Mouse (Mus musculus): ENCODE measurements around the gene Fpr1. TPM values are rescaled to one million over a fixed set of nuclear protein-coding genes. Genes with fewer than 3 reads are reported as not detected.
"Not testable (repeated sequence)": the region's sequence is repeated elsewhere in the genome, so short reads cannot be mapped to it uniquely, and the experiment has no call there.

Fpr1 gene
- polyA plus RNA-seq (2015; fragmentation: Nextera tagmentation; extraction: Ambion mirVana): 0.29 and 0.60 TPM in 2 replicates

GRCm38 (mm10) chr17:17883840-17884239 is at the start of gene Fpr1:
Gene Fpr1 (minus strand): TSS chr17:17883940.
- Histone ChIP-seq H3K36me3 (ENCODE audit: control insufficient read depth, insufficient read depth, low read length) (no peaks in the 10 kb centered on the region), H3K4me3 (ENCODE audit: low read length) (no peak within 1 kb of the TSS), H3K27me3 (replicated peaks; ENCODE audit: control insufficient read depth, insufficient read depth, low read length) (no peaks in the 10 kb centered on the region), H3K4me1 (ENCODE audit: control insufficient read depth, insufficient read depth, low read length) (no peaks in the 10 kb centered on the region), H3K9me3 (ENCODE audit: control insufficient read depth, low read length) (no peaks in the 10 kb centered on the region), H3K27ac (ENCODE audit: low read length) (no peak within 1 kb of the TSS), H3K4me2 (ENCODE audit: low read depth, low read length) (no peak within 1 kb of the TSS), H3K9ac (ENCODE audit: low read depth, low read length) (no peak within 1 kb of the TSS)
- ATAC-seq: no peak
- 68% methylated on average over 1 of the region's 1 CpGs for WGBS

DNA sequence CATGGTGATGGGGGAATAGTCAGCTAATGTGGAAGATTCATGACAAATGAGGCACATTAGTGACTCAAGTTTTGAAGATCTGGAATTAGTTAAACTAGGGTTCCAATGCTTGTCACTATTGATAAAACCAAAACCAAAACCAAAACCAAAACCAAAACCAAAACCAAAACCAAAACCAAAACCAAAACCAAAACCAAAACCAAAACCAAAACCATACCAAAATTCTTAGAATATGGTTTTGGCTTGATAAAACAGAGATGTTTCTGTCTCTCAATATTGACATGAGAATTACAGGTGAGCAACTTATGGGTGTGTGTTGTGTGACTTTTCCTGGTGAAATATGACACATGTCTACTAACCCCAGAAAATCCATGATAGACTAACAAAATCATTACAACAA is 34.0 kb upstream of the Fpr1 start:
- no peak overlapping the region for H3K4me3 ChIP-seq (ENCODE audit: low read length)
- no peak overlapping the region for H3K4me2 ChIP-seq (ENCODE audit: low read depth, low read length)
- no peaks in the 10 kb centered on the region for H3K27me3 ChIP-seq (replicated peaks; ENCODE audit: control insufficient read depth, insufficient read depth, low read length)
- H3K4me1 ChIP-seq (ENCODE audit: control insufficient read depth, insufficient read depth, low read length): no peaks in the 10 kb centered on the region
- H3K9ac ChIP-seq (ENCODE audit: low read depth, low read length): no peak overlapping the region
- ATAC-seq: no peak
- H3K27ac ChIP-seq (ENCODE audit: low read length): no peak overlapping the region
- H3K9me3 ChIP-seq (ENCODE audit: control insufficient read depth, low read length): no peaks in the 10 kb centered on the region
- H3K36me3 ChIP-seq (ENCODE audit: control insufficient read depth, insufficient read depth, low read length): no peaks in the 10 kb centered on the region

DNA sequence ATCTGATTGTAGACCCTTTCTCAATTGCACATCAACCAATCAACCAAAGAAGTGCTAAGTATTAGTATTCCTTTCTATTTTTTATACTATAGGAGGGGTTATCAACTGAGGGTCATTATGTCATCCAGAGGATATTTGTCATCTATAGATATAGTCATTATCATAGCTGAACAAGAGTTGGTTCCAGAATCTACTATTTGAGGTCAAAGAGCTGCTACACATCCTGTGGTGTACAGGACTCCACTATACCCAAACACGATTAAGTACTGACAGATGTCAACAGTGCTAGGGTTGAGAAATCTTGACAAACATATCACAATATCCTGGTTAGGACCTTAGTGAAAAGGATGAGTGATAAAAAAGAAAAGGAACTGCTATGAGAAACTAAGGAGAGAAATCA is 33.6 kb upstream of the Fpr1 start:
- H3K27ac ChIP-seq (ENCODE audit: low read length): no peak overlapping the region
- H3K4me3 ChIP-seq (ENCODE audit: low read length): no peak overlapping the region
- ATAC-seq: no peak
- no peaks in the 10 kb centered on the region for H3K9me3 ChIP-seq (ENCODE audit: control insufficient read depth, low read length)
- no peaks in the 10 kb centered on the region for H3K36me3 ChIP-seq (ENCODE audit: control insufficient read depth, insufficient read depth, low read length)
- 91% methylated on average over 1 of the region's 1 CpGs for WGBS
- H3K9ac ChIP-seq (ENCODE audit: low read depth, low read length): no peak overlapping the region
- H3K4me2 ChIP-seq (ENCODE audit: low read depth, low read length): no peak overlapping the region
- no peaks in the 10 kb centered on the region for H3K4me1 ChIP-seq (ENCODE audit: control insufficient read depth, insufficient read depth, low read length)
- no peaks in the 10 kb centered on the region for H3K27me3 ChIP-seq (replicated peaks; ENCODE audit: control insufficient read depth, insufficient read depth, low read length)

GRCm38 (mm10) chr17:17912618-17913017 is 28.9 kb upstream of the Fpr1 start:
- H3K4me3 ChIP-seq (ENCODE audit: low read length); H3K4me1 ChIP-seq (ENCODE audit: control insufficient read depth, insufficient read depth, low read length); H3K36me3 ChIP-seq (ENCODE audit: control insufficient read depth, insufficient read depth, low read length); ATAC-seq; H3K9ac ChIP-seq (ENCODE audit: low read depth, low read length); H3K9me3 ChIP-seq (ENCODE audit: control insufficient read depth, low read length); H3K4me2 ChIP-seq (ENCODE audit: low read depth, low read length); H3K27me3 ChIP-seq (replicated peaks; ENCODE audit: control insufficient read depth, insufficient read depth, low read length); H3K27ac ChIP-seq (ENCODE audit: low read length): not testable (repeated sequence)
- 90% methylated on average over 8 of the region's 8 CpGs for WGBS

DNA sequence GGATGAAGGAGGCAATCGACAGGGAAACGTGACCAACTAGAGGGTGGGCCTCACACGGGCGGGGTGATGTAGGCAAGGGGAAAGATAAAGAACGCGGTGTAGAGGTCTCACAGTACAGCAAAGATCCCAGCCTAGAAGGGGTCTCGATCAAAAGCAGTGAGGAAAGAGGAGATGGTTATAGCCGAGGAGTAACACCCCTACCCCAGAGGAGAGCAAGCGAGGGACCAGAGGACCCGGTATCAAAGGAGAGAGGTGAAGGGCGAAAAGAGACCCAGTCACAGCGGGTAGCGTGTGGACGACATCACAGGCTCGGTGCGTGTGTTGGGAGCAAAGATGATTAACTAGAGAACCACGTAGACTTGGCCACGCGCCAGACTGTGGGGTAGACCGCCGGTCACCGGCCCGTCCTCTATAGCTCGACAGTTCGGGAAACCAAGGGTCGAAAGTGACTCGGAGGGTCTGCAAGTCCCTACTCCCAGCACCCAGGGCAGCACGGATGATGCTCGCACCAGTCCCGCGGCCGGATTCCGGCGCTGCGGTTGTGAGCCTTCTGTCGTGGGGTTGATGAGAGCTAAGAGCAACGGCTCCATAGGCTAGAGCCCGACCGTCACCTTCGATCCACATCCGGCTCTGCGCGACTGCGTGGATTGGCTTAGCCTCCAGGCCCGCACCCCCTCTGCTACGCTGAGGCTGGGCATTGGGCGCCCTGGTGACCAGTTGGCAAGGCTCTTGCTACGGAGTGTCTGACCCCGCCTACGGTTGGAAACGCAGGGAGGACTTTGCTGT is 26.1 kb upstream of the Fpr1 start:
- ATAC-seq: peak; percentile 100
- WGBS: 11% methylated on average over 51 of the region's 51 CpGs
- Histone ChIP-seq H3K9ac (ENCODE audit: low read depth, low read length) (peak overlapping the region; percentile 72), H3K27ac (ENCODE audit: low read length) (no peak overlapping the region; the same call in 1 of the 2 replicates), H3K9me3 (ENCODE audit: control insufficient read depth, low read length) (no peaks in the 10 kb centered on the region), H3K27me3 (replicated peaks; ENCODE audit: control insufficient read depth, insufficient read depth, low read length) (no peaks in the 10 kb centered on the region), H3K4me3 (ENCODE audit: low read length) (peak overlapping the region; percentile 59), H3K4me1 (ENCODE audit: control insufficient read depth, insufficient read depth, low read length) (no peaks in the 10 kb centered on the region), H3K36me3 (ENCODE audit: control insufficient read depth, insufficient read depth, low read length) (no peaks in the 10 kb centered on the region), H3K4me2 (ENCODE audit: low read depth, low read length) (peak overlapping the region; percentile 82)

GRCm38 (mm10) chr17:17900768-17901167 is 17.0 kb upstream of the Fpr1 start:
- H3K9ac ChIP-seq (ENCODE audit: low read depth, low read length): no peak overlapping the region
- H3K27me3 ChIP-seq (replicated peaks; ENCODE audit: control insufficient read depth, insufficient read depth, low read length): no peaks in the 10 kb centered on the region
- no peak overlapping the region for H3K27ac ChIP-seq (ENCODE audit: low read length)
- no peak overlapping the region for H3K4me3 ChIP-seq (ENCODE audit: low read length)
- WGBS: 83% methylated on average over 1 of the region's 1 CpGs
- ATAC-seq: no peak
- no peaks in the 10 kb centered on the region for H3K36me3 ChIP-seq (ENCODE audit: control insufficient read depth, insufficient read depth, low read length)
- no peaks in the 10 kb centered on the region for H3K9me3 ChIP-seq (ENCODE audit: control insufficient read depth, low read length)
- H3K4me2 ChIP-seq (ENCODE audit: low read depth, low read length): no peak overlapping the region
- no peaks in the 10 kb centered on the region for H3K4me1 ChIP-seq (ENCODE audit: control insufficient read depth, insufficient read depth, low read length)

DNA sequence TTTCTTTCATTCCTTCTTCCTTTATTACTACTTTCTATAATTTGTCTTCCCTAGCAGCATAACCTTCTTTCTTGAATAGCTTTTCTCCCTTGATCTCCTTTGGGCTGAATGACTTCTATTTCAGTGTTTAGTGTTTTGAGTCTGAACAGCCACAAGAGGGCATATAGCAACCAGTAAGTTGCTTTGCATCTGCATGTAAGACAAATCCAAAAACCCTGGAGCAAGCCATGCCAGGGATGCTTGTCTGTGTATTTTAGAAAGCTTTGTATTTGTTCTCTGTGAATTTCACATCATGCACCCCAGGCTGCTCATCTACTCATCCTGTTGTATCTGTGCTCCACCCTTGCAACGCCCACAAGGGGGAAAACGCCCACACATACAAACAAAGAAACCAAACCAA is 15.5 kb upstream of the Fpr1 start:
- H3K27me3 ChIP-seq (replicated peaks; ENCODE audit: control insufficient read depth, insufficient read depth, low read length): no peaks in the 10 kb centered on the region
- no peaks in the 10 kb centered on the region for H3K9me3 ChIP-seq (ENCODE audit: control insufficient read depth, low read length)
- H3K36me3 ChIP-seq (ENCODE audit: control insufficient read depth, insufficient read depth, low read length): no peaks in the 10 kb centered on the region
- H3K4me3 ChIP-seq (ENCODE audit: low read length): no peak overlapping the region
- ATAC-seq: no peak
- WGBS: 79% methylated on average over 2 of the region's 2 CpGs
- no peak overlapping the region for H3K4me2 ChIP-seq (ENCODE audit: low read depth, low read length)
- no peak overlapping the region for H3K27ac ChIP-seq (ENCODE audit: low read length)
- H3K4me1 ChIP-seq (ENCODE audit: control insufficient read depth, insufficient read depth, low read length): no peaks in the 10 kb centered on the region
- H3K9ac ChIP-seq (ENCODE audit: low read depth, low read length): no peak overlapping the region

DNA sequence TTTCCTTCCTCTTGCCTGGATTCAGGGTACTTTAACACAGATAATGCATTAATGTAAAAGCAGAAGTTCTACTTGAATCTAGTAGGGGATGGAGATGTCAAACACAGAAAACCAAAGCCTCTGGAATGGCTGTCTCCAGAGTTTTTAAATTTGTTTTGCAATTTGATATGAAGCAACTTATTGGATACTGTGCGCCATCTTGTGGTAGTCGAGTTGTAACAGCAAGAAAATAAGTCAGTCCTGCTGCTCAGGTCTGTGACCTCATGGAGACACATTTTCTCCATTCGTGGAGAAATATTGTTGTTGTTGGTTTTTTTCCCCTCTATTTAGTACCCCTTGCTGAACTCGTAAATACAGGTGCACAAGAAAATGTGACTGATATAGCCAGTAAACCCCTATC is 12.3 kb upstream of the Fpr1 start:
- Histone ChIP-seq H3K36me3 (ENCODE audit: control insufficient read depth, insufficient read depth, low read length) (no peaks in the 10 kb centered on the region), H3K27ac (ENCODE audit: low read length) (no peak overlapping the region), H3K4me2 (ENCODE audit: low read depth, low read length) (no peak overlapping the region), H3K4me1 (ENCODE audit: control insufficient read depth, insufficient read depth, low read length) (no peaks in the 10 kb centered on the region), H3K4me3 (ENCODE audit: low read length) (no peak overlapping the region), H3K27me3 (replicated peaks; ENCODE audit: control insufficient read depth, insufficient read depth, low read length) (no peaks in the 10 kb centered on the region), H3K9ac (ENCODE audit: low read depth, low read length) (no peak overlapping the region), H3K9me3 (ENCODE audit: control insufficient read depth, low read length) (no peaks in the 10 kb centered on the region)
- 5% methylated on average over 4 of the region's 4 CpGs for WGBS
- ATAC-seq: no peak

DNA sequence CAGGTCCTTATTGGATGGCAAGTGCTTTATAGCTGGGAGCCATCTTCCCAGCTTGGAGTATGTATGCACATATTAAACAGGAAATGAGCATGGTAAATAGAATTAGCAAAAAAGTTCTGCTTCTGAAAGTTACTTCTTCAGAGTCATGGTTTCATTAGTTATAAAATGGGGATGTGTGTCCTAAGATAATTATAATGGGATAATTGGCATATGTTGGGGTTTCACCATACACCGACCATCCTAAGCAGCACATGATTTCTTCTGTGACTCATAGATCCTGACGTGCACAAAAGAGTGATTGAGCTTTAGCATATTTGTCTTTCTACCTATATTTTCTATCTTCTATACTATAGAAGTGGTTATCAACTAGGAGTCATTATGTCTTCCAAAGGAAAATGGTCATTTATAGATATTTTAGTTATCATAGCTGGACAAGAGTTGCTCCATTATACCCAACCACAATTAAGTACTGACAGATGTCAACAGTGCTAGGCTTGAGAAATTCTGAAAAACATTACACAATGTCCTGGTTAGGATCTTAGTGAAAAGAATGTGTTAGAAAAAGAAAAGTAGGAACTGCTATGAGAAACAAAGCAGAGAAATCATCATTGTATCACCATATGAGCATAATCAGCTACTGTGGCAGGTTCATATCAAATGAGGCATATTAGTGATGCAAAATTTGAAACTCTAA is 6.1 kb upstream of the Fpr1 start:
- H3K27me3 ChIP-seq (replicated peaks; ENCODE audit: control insufficient read depth, insufficient read depth, low read length): no peaks in the 10 kb centered on the region
- no peak overlapping the region for H3K27ac ChIP-seq (ENCODE audit: low read length)
- H3K9me3 ChIP-seq (ENCODE audit: control insufficient read depth, low read length): no peaks in the 10 kb centered on the region
- ATAC-seq: no peak
- no peak overlapping the region for H3K4me3 ChIP-seq (ENCODE audit: low read length)
- H3K36me3 ChIP-seq (ENCODE audit: control insufficient read depth, insufficient read depth, low read length): no peaks in the 10 kb centered on the region
- WGBS: 89% methylated on average over 2 of the region's 2 CpGs
- H3K9ac ChIP-seq (ENCODE audit: low read depth, low read length): no peak overlapping the region
- H3K4me1 ChIP-seq (ENCODE audit: control insufficient read depth, insufficient read depth, low read length): no peaks in the 10 kb centered on the region
- no peak overlapping the region for H3K4me2 ChIP-seq (ENCODE audit: low read depth, low read length)

Measured in intestine, embryonic 16.5 days (tissue).